Mouse (Mus musculus): Measurements from ENCODE around the gene Sik2.

DNA sequence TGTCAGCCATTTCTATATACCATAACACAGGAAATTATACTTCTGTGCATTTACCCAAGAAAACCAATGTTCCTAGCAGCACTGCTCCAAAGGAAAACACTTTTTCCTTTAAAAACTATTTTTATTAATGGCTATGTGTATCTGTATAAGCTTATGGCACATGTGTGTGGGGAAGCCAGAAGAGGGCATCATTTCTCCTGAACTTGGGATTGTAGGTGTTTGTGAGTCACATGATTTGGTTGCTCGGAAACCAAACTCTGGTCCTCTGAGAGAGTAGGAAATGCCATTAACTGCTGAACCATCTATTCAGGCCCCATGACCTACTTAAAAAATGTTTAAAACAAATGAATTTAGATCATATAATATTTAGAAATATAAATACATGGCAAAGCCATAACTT, 18.1 kb upstream of the Sik2 start:
- TF ChIP-seq CTCF (conservative IDR thresholded peaks at IDR 0.05; ENCODE audit: low read length), result no peak
- TF ChIP-seq NANOG (IDR thresholded peaks at IDR 0.05; ENCODE audit: borderline replicate concordance, low read length), result no peak
- no peak for TF ChIP-seq POU5F1 (IDR thresholded peaks at IDR 0.05; ENCODE audit: borderline replicate concordance, low read length)
